Mouse (Mus musculus): ENCODE measurements around the gene Tbc1d8.

GRCm38 (mm10) chr1:39471298-39471902 lies 7.2 kb downstream of the Tbc1d8 start:
- TF ChIP-seq POLR2AphosphoS2 (IDR thresholded peaks at IDR 0.05; ENCODE audit: insufficient read length, low read depth) (no peak), USF1 (IDR thresholded peaks at IDR 0.05; ENCODE audit: low read depth) (no peak)

Data from myocyte (in vitro differentiated cells).